ENCODE assay signal across 25 mouse cellular contexts in genomic region chr5:73289900-73290299, GRCm38 (mm10).
"Had no signal": no experiment of that assay in that cellular context is flagged by ENCODE, and none has a peak within 500 bp of the region (broad histone marks: within the 10 kb centered on the region; RNA-seq: fewer than 3 reads in every experiment).

No protein-coding gene starts in this region.

- H3K9me3 ChIP-seq: heart, embryonic 10.5 days; heart, embryonic 12.5 days; hindbrain, embryonic 10.5 days; hindbrain, embryonic 12.5 days; intestine, embryonic 15.5 days; limb, embryonic 10.5 days; limb, embryonic 12.5 days had no signal

- ATAC-seq: hindbrain, embryonic 16.5 days; inflammation-experienced regulatory T-cells, adult 6 months; intestine, embryonic 15.5 days; intestine, postnatal 0 days had no signal

- H3K4me2 ChIP-seq: heart, embryonic 12.5 days; hindbrain, embryonic 12.5 days; hindbrain, embryonic 14.5 days; intestine, embryonic 15.5 days; limb, embryonic 12.5 days; liver, embryonic 11.5 days had no signal

- H3K36me3 ChIP-seq: intestine, embryonic 15.5 days had no signal

- H3K27ac ChIP-seq: heart, embryonic 10.5 days; hindbrain, embryonic 10.5 days; hindbrain, embryonic 12.5 days; hindbrain, embryonic 14.5 days; intestine, embryonic 15.5 days; layer of hippocampus, adult 2 months; left cerebral cortex, adult 2 months; limb, embryonic 10.5 days; limb, embryonic 12.5 days; liver, embryonic 14.5 days had no signal

- H3K4me3 ChIP-seq: heart, embryonic 10.5 days; heart, embryonic 12.5 days; hindbrain, embryonic 10.5 days; hindbrain, embryonic 12.5 days; intestine, embryonic 15.5 days; layer of hippocampus, adult 2 months; left cerebral cortex, adult 2 months; limb, embryonic 10.5 days; limb, embryonic 12.5 days had no signal

- H3K9ac ChIP-seq: heart, embryonic 12.5 days; hindbrain, embryonic 12.5 days; hindbrain, embryonic 14.5 days; intestine, embryonic 15.5 days; limb, embryonic 12.5 days; liver, embryonic 14.5 days had no signal

- H3K27me3 ChIP-seq: heart, embryonic 12.5 days; hindbrain, embryonic 12.5 days; intestine, embryonic 15.5 days; limb, embryonic 12.5 days had no signal

- DNase-seq: gastrocnemius, postnatal 14 days; heart, adult 18-20 months; heart, postnatal 10 days; heart, postnatal 4 days; kidney, adult 18-20 months; kidney, adult 8-10 months; kidney, postnatal 10 days; kidney, postnatal 25 days; kidney, postnatal 4 days; liver had no signal
